Mouse (Mus musculus): ENCODE measurements at regions not wholly inside any gene's neighbourhood (a gene's known extent, or its start where the extent isn't known, plus 50 kb on each side); places are given as distances from the start of the nearest gene placed in this dataset.
"Not testable (repeated sequence)": the region's sequence is repeated elsewhere in the genome, so short reads cannot be mapped to it uniquely, and the experiment has no call there.

DNA sequence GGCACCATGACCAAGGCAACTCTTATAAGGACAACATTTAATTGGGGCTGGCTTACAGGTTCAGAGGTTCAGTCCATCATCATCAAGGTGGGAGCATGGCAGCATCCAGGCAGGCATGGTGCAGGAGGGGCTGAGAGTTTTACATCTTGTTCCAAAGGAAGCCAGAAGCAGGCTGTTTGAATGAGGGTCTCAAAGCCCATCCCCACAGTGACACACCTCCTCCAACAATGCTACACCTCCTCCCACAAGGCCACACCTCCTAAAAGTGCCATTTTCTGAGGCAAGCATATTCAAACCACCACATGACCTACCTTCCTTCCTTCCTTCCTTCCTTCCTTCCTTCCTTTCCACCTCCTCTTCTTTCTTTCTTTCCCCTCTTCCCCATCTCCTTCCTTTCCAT lies 84.5 kb upstream of the Cpsf6 start:
- H3K4me2 ChIP-seq (ENCODE audit: low read depth, low read length); H3K27me3 ChIP-seq (ENCODE audit: control insufficient read depth, insufficient read depth, low read length); H3K4me3 ChIP-seq (ENCODE audit: low read depth, low read length); H3K9me3 ChIP-seq (ENCODE audit: control insufficient read depth, low read length); H3K36me3 ChIP-seq (ENCODE audit: control insufficient read depth, insufficient read depth, low read length); H3K4me1 ChIP-seq (ENCODE audit: control insufficient read depth, insufficient read depth, low read length); ATAC-seq (ENCODE audit: low read depth); H3K9ac ChIP-seq (replicated peaks; ENCODE audit: low read depth, low read length); H3K27ac ChIP-seq (ENCODE audit: low read depth, low read length): not testable (repeated sequence)

DNA sequence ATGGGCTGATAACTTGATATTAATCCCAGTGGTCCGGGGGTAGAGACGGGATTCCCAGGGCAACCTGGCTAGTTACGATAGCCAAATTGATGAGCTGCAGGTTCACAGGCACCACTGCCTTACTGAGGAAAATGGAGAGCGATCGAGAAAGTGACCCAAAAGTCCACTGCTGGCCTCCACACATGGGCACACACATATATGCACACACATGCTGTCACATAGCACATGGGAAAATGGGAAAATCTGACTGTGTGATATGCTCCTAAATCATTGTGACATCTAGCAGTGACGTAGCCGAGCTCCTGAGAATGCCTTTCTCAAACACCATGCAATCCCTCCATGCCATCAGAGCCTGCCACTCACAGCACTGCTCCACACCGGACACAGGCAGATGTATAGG lies 83.8 kb upstream of the Cpsf6 start:
- no peaks in the 10 kb centered on the region for H3K27me3 ChIP-seq (ENCODE audit: control insufficient read depth, insufficient read depth, low read length)
- no peaks in the 10 kb centered on the region for H3K4me1 ChIP-seq (ENCODE audit: control insufficient read depth, insufficient read depth, low read length)
- 84% methylated on average over 8 of the region's 8 CpGs for WGBS
- no peaks in the 10 kb centered on the region for H3K36me3 ChIP-seq (ENCODE audit: control insufficient read depth, insufficient read depth, low read length)
- no peak overlapping the region for H3K9ac ChIP-seq (replicated peaks; ENCODE audit: low read depth, low read length)
- ATAC-seq (ENCODE audit: low read depth) = no peak
- H3K4me3 ChIP-seq (ENCODE audit: low read depth, low read length) = no peak overlapping the region
- no peak overlapping the region for H3K4me2 ChIP-seq (ENCODE audit: low read depth, low read length)
- no peaks in the 10 kb centered on the region for H3K9me3 ChIP-seq (ENCODE audit: control insufficient read depth, low read length)
- H3K27ac ChIP-seq (ENCODE audit: low read depth, low read length) = no peak overlapping the region

- no peak for ATAC-seq (ENCODE audit: low read depth)
- Histone ChIP-seq H3K4me2 (ENCODE audit: low read depth, low read length) (no peak overlapping the region), H3K9ac (replicated peaks; ENCODE audit: low read depth, low read length) (no peak overlapping the region), H3K36me3 (ENCODE audit: control insufficient read depth, insufficient read depth, low read length) (no peaks in the 10 kb centered on the region), H3K27me3 (ENCODE audit: control insufficient read depth, insufficient read depth, low read length) (no peaks in the 10 kb centered on the region), H3K4me3 (ENCODE audit: low read depth, low read length) (no peak overlapping the region), H3K9me3 (ENCODE audit: control insufficient read depth, low read length) (no peaks in the 10 kb centered on the region), H3K27ac (ENCODE audit: low read depth, low read length) (no peak overlapping the region), H3K4me1 (ENCODE audit: control insufficient read depth, insufficient read depth, low read length) (no peaks in the 10 kb centered on the region)
- WGBS = 95% methylated on average over 4 of the region's 4 CpGs
Measured at GRCm38 (mm10) chr10:117462921-117463320, 83.1 kb upstream of the Cpsf6 start.

DNA sequence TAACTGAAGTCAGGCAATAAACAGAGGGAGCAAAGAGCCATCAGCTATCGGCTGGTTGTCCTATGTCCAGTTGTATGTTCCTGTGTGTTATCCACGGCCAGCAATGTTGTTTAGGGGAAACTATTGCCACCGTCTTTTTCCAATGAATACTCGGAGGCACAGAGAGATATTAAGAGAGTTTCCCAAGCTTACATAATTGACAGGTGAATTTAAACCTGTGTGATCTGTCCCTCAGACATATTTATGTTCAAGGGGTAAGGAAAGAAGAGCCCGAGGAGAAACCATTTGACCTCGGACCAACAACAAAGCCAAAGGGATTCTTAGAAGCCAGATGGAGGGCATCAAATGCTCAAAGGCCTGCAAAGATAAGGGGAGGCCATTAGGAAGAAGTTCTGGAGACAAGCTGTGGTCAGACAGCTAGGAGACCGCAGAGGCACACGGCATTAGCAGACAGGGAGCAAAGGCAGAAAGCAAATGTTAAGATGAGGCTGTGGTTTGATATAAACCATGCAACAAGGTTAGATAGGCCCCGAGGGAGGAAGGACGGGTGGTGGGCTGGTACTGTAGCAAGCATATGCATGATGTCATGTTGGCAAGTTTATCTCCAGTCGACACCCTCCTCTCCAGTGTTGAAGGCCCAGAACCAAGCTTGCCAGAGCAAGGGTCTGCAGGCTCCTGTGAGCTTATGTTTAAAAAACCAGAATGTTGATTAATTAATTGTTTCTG lies 82.1 kb upstream of the Cpsf6 start:
- no peaks in the 10 kb centered on the region for H3K36me3 ChIP-seq (ENCODE audit: control insufficient read depth, insufficient read depth, low read length)
- no peak overlapping the region for H3K4me3 ChIP-seq (ENCODE audit: low read depth, low read length)
- peak overlapping the region; percentile 29; the same call in 1 of the 2 replicates for H3K27ac ChIP-seq (ENCODE audit: low read depth, low read length)
- 73% methylated on average over 11 of the region's 11 CpGs for WGBS
- no peak overlapping the region for H3K4me2 ChIP-seq (ENCODE audit: low read depth, low read length)
- ATAC-seq (ENCODE audit: low read depth) = no peak
- H3K4me1 ChIP-seq (ENCODE audit: control insufficient read depth, insufficient read depth, low read length) = no peaks in the 10 kb centered on the region
- no peaks in the 10 kb centered on the region for H3K9me3 ChIP-seq (ENCODE audit: control insufficient read depth, low read length)
- no peak overlapping the region for H3K9ac ChIP-seq (replicated peaks; ENCODE audit: low read depth, low read length)
- no peaks in the 10 kb centered on the region for H3K27me3 ChIP-seq (ENCODE audit: control insufficient read depth, insufficient read depth, low read length)

- Histone ChIP-seq H3K4me2 (ENCODE audit: low read depth, low read length) (no peak overlapping the region), H3K4me3 (ENCODE audit: low read depth, low read length) (no peak overlapping the region), H3K4me1 (ENCODE audit: control insufficient read depth, insufficient read depth, low read length) (no peaks in the 10 kb centered on the region), H3K9ac (replicated peaks; ENCODE audit: low read depth, low read length) (no peak overlapping the region), H3K27me3 (ENCODE audit: control insufficient read depth, insufficient read depth, low read length) (no peaks in the 10 kb centered on the region), H3K27ac (ENCODE audit: low read depth, low read length) (no peak overlapping the region), H3K9me3 (ENCODE audit: control insufficient read depth, low read length) (no peaks in the 10 kb centered on the region), H3K36me3 (ENCODE audit: control insufficient read depth, insufficient read depth, low read length) (no peaks in the 10 kb centered on the region)
- no peak for ATAC-seq (ENCODE audit: low read depth)
- WGBS = 86% methylated on average over 4 of the region's 4 CpGs
Measured at GRCm38 (mm10) chr10:117461261-117461660, 81.4 kb upstream of the Cpsf6 start.

GRCm38 (mm10) chr10:117460366-117460730 lies 80.5 kb upstream of the Cpsf6 start:
- H3K4me3 ChIP-seq (ENCODE audit: low read depth, low read length) = no peak overlapping the region
- H3K36me3 ChIP-seq (ENCODE audit: control insufficient read depth, insufficient read depth, low read length) = no peaks in the 10 kb centered on the region
- no peaks in the 10 kb centered on the region for H3K9me3 ChIP-seq (ENCODE audit: control insufficient read depth, low read length)
- 91% methylated on average over 6 of the region's 6 CpGs for WGBS
- no peaks in the 10 kb centered on the region for H3K27me3 ChIP-seq (ENCODE audit: control insufficient read depth, insufficient read depth, low read length)
- no peak overlapping the region for H3K4me2 ChIP-seq (ENCODE audit: low read depth, low read length)
- no peak overlapping the region for H3K27ac ChIP-seq (ENCODE audit: low read depth, low read length)
- ATAC-seq (ENCODE audit: low read depth) = no peak
- no peaks in the 10 kb centered on the region for H3K4me1 ChIP-seq (ENCODE audit: control insufficient read depth, insufficient read depth, low read length)
- H3K9ac ChIP-seq (replicated peaks; ENCODE audit: low read depth, low read length) = no peak overlapping the region

DNA sequence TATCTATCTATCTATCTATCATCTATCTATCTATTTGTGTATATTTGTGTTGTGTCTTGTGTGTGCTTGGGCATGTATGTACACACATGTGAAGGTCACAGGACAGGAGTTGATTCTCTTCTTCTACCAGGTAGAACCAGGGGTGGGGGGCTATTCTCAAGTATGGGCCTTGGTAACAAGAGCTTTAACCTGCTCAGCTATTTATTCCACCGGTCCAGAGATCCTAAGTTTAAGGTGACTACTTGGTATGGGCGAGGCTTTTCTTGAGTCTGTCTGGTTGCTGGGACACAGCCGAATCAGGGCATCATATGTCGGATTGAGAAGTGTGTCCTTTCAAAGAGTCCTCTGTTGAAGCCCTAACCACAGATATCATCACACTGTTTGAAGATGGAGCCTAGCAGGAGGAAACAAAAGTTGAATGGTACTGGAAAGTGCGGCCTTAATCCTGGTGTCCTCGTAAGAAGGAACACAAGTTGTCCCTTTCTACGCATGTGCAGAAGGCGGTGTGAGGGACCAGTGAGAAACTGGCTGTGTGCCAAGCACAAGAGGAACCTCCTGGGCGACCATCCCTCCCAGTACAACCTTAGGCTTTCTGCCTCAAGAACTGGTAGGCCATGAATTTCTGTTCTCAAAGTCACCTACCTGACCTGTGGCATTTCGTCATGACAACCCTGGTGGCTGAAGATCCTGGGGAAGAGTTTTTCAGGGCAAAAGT lies 80.0 kb upstream of the Cpsf6 start:
- no peak for ATAC-seq (ENCODE audit: low read depth)
- WGBS = 90% methylated on average over 10 of the region's 10 CpGs
- Histone ChIP-seq H3K9ac (replicated peaks; ENCODE audit: low read depth, low read length) (no peak overlapping the region), H3K27ac (ENCODE audit: low read depth, low read length) (no peak overlapping the region), H3K9me3 (ENCODE audit: control insufficient read depth, low read length) (no peaks in the 10 kb centered on the region), H3K4me3 (ENCODE audit: low read depth, low read length) (no peak overlapping the region), H3K4me2 (ENCODE audit: low read depth, low read length) (no peak overlapping the region), H3K36me3 (ENCODE audit: control insufficient read depth, insufficient read depth, low read length) (no peaks in the 10 kb centered on the region), H3K4me1 (ENCODE audit: control insufficient read depth, insufficient read depth, low read length) (no peaks in the 10 kb centered on the region), H3K27me3 (ENCODE audit: control insufficient read depth, insufficient read depth, low read length) (no peaks in the 10 kb centered on the region)

- 87% methylated on average over 2 of the region's 2 CpGs for WGBS
- no peak overlapping the region for H3K4me3 ChIP-seq (ENCODE audit: low read depth, low read length)
- ATAC-seq (ENCODE audit: low read depth) = no peak
Measured at GRCm38 (mm10) chr10:117459041-117459475, 79.2 kb upstream of the Cpsf6 start.

DNA sequence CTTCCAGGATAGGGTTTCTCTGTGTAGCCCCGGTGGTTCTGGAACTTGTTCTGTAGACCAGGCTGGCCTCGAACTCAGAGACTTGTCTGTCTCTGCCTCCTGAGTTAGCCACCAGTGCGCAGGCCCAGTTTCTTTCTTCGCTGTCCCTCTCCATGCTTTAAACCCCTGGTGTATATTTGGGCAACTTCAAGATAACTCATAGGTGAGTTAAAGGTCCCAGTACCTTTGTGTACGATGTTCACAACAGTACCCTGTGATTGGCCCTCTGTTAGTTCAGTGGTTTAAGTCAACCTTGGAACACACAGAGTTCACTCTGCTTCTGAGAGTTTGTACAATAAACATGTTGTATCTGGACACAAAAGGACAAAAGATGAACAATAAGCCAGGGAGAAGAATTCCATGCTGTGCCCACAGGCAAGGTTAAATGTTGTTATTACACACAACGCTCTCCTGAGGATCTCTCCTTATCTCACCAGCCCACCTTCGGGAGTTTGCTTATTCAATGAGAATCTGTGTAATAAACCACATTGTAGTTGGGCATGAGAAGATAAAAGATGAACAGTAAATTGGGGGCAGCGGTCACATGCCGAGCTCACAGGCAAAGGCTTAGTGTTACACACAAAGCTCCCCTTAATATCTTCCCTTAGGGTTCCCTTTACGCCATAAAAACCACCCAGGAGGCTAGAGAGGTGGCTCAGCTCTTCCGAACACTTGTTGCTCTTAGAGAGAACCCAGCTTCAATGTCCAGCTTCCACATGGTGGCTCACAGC lies 78.6 kb upstream of the Cpsf6 start:
- H3K4me2 ChIP-seq (ENCODE audit: low read depth, low read length) = no peak overlapping the region
- WGBS = 84% methylated on average over 11 of the region's 11 CpGs
- no peaks in the 10 kb centered on the region for H3K27me3 ChIP-seq (ENCODE audit: control insufficient read depth, insufficient read depth, low read length)
- no peaks in the 10 kb centered on the region for H3K36me3 ChIP-seq (ENCODE audit: control insufficient read depth, insufficient read depth, low read length)
- H3K9me3 ChIP-seq (ENCODE audit: control insufficient read depth, low read length) = no peaks in the 10 kb centered on the region
- ATAC-seq (ENCODE audit: low read depth) = no peak
- H3K9ac ChIP-seq (replicated peaks; ENCODE audit: low read depth, low read length) = no peak overlapping the region
- no peak overlapping the region for H3K4me3 ChIP-seq (ENCODE audit: low read depth, low read length)
- H3K4me1 ChIP-seq (ENCODE audit: control insufficient read depth, insufficient read depth, low read length) = no peaks in the 10 kb centered on the region
- no peak overlapping the region for H3K27ac ChIP-seq (ENCODE audit: low read depth, low read length)

More at GRCm38 (mm10) chr10:117459041-117459475, 79.2 kb upstream of the Cpsf6 start:
- Histone ChIP-seq H3K9me3 (ENCODE audit: control insufficient read depth, low read length) (no peaks in the 10 kb centered on the region), H3K4me1 (ENCODE audit: control insufficient read depth, insufficient read depth, low read length) (no peaks in the 10 kb centered on the region), H3K27ac (ENCODE audit: low read depth, low read length) (no peak overlapping the region), H3K27me3 (ENCODE audit: control insufficient read depth, insufficient read depth, low read length) (no peaks in the 10 kb centered on the region), H3K4me2 (ENCODE audit: low read depth, low read length) (no peak overlapping the region), H3K9ac (replicated peaks; ENCODE audit: low read depth, low read length) (no peak overlapping the region), H3K36me3 (ENCODE audit: control insufficient read depth, insufficient read depth, low read length) (no peaks in the 10 kb centered on the region)

All from neural tube, embryonic 14.5 days (tissue).